Mouse (Mus musculus): ENCODE measurements around the gene Tenm2.

DNA sequence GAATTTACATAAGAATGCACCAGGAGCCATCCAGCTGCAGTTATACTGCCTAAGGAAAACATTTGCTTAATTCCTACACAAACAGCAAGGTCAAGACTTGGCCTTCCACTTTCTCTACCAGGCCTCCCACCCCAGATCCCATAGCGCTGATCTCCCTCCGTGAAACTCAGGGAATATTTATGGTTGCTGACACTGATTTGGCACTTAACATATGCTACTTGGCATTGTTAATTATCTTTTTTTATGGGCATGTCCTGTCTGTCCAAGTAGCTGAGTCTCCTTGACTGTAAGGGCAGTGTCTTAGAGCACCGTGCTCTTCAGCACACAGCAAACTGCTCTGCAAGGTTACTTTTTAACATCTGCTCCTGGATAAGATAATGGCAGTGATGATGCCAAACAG is 238.1 kb downstream of the Tenm2 start:
- TF ChIP-seq CHD2 (IDR thresholded peaks at IDR 0.05; ENCODE audit: low read length) (no peak), CTCF (conservative IDR thresholded peaks at IDR 0.05 in 1 of 2, IDR thresholded peaks at IDR 0.05 in 1 of 2; ENCODE audit: low read depth in 2 of 2, low read length in 2 of 2) (no peak), POLR2A (IDR thresholded peaks at IDR 0.05; ENCODE audit: low read depth, low read length) (no peak), ETS1 (conservative IDR thresholded peaks at IDR 0.05; ENCODE audit: low read depth, low read length) (no peak), RAD21 (IDR thresholded peaks at IDR 0.05; ENCODE audit: low read depth, low read length) (no peak), ZKSCAN1 (IDR thresholded peaks at IDR 0.05; ENCODE audit: borderline replicate concordance, low read depth, low read length) (no peak), ZC3H11A (IDR thresholded peaks at IDR 0.05; ENCODE audit: low read depth, low read length) (no peak), NELFE (IDR thresholded peaks at IDR 0.05; ENCODE audit: low read depth, low read length) (no peak), MAFK (IDR thresholded peaks at IDR 0.05; ENCODE audit: insufficient replicate concordance, low read length) (no peak)
